Mouse (Mus musculus) right cerebral cortex, postnatal 10 days (tissue): Measurements from ENCODE around the gene Lonrf2.

Source experiments
- DNase-seq, 2 experiments: peaks; one replicate each; pipeline ENCODE4 v3.0.0; 2021; ENCODE audit warnings: low spot score in 2 of 2

Lonrf2 gene

GRCm38 (mm10) chr1:38769920-38770319, 66.6 kb downstream of the Lonrf2 start:
- DNase-seq, result peak in 1 of 2 experiments; percentile 79

- peak; percentile 68 to 82 for DNase-seq
Observed at GRCm38 (mm10) chr1:38767812-38768211, 68.7 kb downstream of the Lonrf2 start.

- DNase-seq, result no peak
Observed at GRCm38 (mm10) chr1:38766661-38767572, 69.6 kb downstream of the Lonrf2 start.

- DNase-seq, result no peak
Observed at GRCm38 (mm10) chr1:38766254-38766653, 70.3 kb downstream of the Lonrf2 start.

GRCm38 (mm10) chr1:38763960-38764613, 72.4 kb downstream of the Lonrf2 start:
- no peak for DNase-seq

- no peak for DNase-seq
Observed at GRCm38 (mm10) chr1:38760424-38760823, 76.1 kb downstream of the Lonrf2 start.

- no peak for DNase-seq
Observed at GRCm38 (mm10) chr1:38757791-38758403, 78.6 kb downstream of the Lonrf2 start.

- no peak for DNase-seq
Observed at GRCm38 (mm10) chr1:38743863-38744262, 92.6 kb downstream of the Lonrf2 start.
